Comparison of ENCODE assay signal across 8 mouse cellular contexts in the genomic region with DNA sequence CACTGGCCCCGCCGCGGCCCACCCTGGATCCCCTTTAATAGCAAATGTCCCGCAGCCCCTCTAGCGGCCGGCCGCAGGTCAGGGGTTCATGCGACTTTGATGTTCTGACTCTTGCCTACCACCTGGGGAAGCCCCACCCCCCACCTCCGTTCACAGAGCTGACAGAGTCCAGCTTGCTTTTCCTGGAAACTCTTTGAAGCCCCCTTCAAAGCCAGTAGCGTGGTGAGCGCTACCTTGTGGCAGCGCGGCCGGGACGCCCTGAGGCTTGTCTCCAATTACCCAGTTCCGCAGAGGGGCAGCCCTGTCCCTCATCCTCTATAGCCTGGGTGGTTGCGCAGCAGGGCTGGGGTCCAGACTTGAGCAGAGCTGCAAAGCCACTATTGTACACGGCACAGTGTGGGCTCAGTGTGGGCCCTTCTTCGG. TPM values are rescaled to one million over a fixed set of nuclear protein-coding genes. Genes with fewer than 3 reads are reported as not detected.
DNase-seq lines count a peak whose midpoint lies in the region; ATAC-seq lines count a peak whose summit lies in the region.

No protein-coding gene starts in this region.

- H3K4me1 ChIP-seq in forebrain, embryonic 14.5 days (ENCODE audit: control insufficient read depth, insufficient read depth, low read length) = peaks cover 15% of the 10 kb centered on the region

- peaks cover 9% of the 10 kb centered on the region; the same call in 1 of the 2 replicates for H3K27me3 ChIP-seq in forebrain, embryonic 14.5 days (replicated peaks; ENCODE audit: control insufficient read depth, insufficient read depth, low read length)

- no peak for ATAC-seq in forebrain, embryonic 14.5 days

- 4% methylated on average over 19 of the region's 19 CpGs for WGBS in forebrain, embryonic 14.5 days

- no peak overlapping the region for H3K9ac ChIP-seq in forebrain, embryonic 14.5 days (ENCODE audit: low read length)

- intact Hi-C loops in left cerebral cortex, postnatal 14 days (cut with DNase I) = loop anchor here (5.0 to 10.0 kb wide), 5 partner anchors 117 to 935 kb away; a partner anchor contains a TSS

- no peaks in the 10 kb centered on the region for H3K9me3 ChIP-seq in forebrain, embryonic 14.5 days (replicated peaks; ENCODE audit: control insufficient read depth, low read length)

- DNase-seq in left cerebral cortex, postnatal 14 days (ENCODE audit: low spot score in 2 of 2) = peak; percentile 20 to 29
- DNase-seq in left cerebral cortex, adult 9 months (ENCODE audit: low spot score in 2 of 2) = no peak
- peak; percentile 77 for DNase-seq in embryo, embryonic 10.5 days (ENCODE audit: low spot score)
- peak; percentile 40 for DNase-seq in forebrain, embryonic 14.5 days (ENCODE audit: low spot score)
- peak; percentile 61 for DNase-seq in mesoderm, embryonic 11.5 days (ENCODE audit: low read depth, low spot score)
- DNase-seq in c-Kit-positive CD71-positive TER-119-positive erythroid progenitor cells, embryonic 14.5 days (ENCODE audit: low spot score) = no peak
- no peak for DNase-seq in frontal cortex, postnatal 36 days (ENCODE audit: low spot score in 2 of 2)
- no peak for DNase-seq in left cerebral cortex, adult 18-20 months (ENCODE audit: low spot score in 2 of 2)

- no peaks in the 10 kb centered on the region for H3K36me3 ChIP-seq in forebrain, embryonic 14.5 days (ENCODE audit: control insufficient read depth, insufficient read depth, low read length)

- H3K4me3 ChIP-seq in forebrain, embryonic 14.5 days (ENCODE audit: low read depth, low read length) = no peak overlapping the region

- no peak overlapping the region for H3K4me2 ChIP-seq in forebrain, embryonic 14.5 days (ENCODE audit: low read length)

- no peak overlapping the region for H3K27ac ChIP-seq in forebrain, embryonic 14.5 days (ENCODE audit: low read depth, low read length)

RNA-seq across cellular contexts. Expression of a gene that starts 28.6 kb away (rescaled TPM):
- total RNA-seq in left cerebral cortex, postnatal 14 days (2021) = 100 to 1,000 TPM; 737 to 799 TPM
- 739 and 915 TPM in 2 replicates for polyA plus RNA-seq in forebrain, embryonic 14.5 days (2014; fragmentation: Nextera tagmentation; extraction: Ambion mirVana)
- total RNA-seq in left cerebral cortex, adult 18-20 months (2021) = 1,000 to 10,000 TPM in 1 of 2 experiments, 100 to 1,000 TPM in 1; 952 to 1,003 TPM

RNA-seq across cellular contexts. Expression of a gene that starts 35.5 kb away (rescaled TPM):
- 10 to 100 TPM; 24.0 to 24.6 TPM for total RNA-seq in left cerebral cortex, postnatal 14 days (2021)
- polyA plus RNA-seq in forebrain, embryonic 14.5 days (2014; fragmentation: Nextera tagmentation; extraction: Ambion mirVana) = 24.0 and 25.2 TPM in 2 replicates
- 10 to 100 TPM; 17.8 to 21.5 TPM for total RNA-seq in left cerebral cortex, adult 18-20 months (2021)

Comparison
In these comparisons a context has a peak if more than half of its experiments do, and no peak if none do; other contexts are left out.
1. DNase-seq: peak in left cerebral cortex, postnatal 14 days (2 of 2), embryo, embryonic 10.5 days (single experiment), forebrain, embryonic 14.5 days (single experiment) and mesoderm, embryonic 11.5 days (single experiment); none in left cerebral cortex, adult 9 months (0 of 2), c-Kit-positive CD71-positive TER-119-positive erythroid progenitor cells, embryonic 14.5 days (single experiment), frontal cortex, postnatal 36 days (0 of 2) and left cerebral cortex, adult 18-20 months (0 of 2).